Mouse (Mus musculus): ENCODE data around the gene Csnk1e. TPM values are rescaled to one million over a fixed set of nuclear protein-coding genes. Genes with fewer than 3 reads are reported as not detected.
A peak's percentile ranks its signal among the peaks of the same experiment; 100 is the strongest.

Csnk1e gene
- polyA plus RNA-seq, 1 experiment = 195 TPM

- DNase-seq (ENCODE audit: extremely low spot score in 1 of 2, low spot score in 1 of 2) = no peak
Observed at GRCm38 (mm10) chr15:79400134-79400974, 55.0 kb downstream of the Csnk1e start.

GRCm38 (mm10) chr15:79399231-79400052 lies 55.9 kb downstream of the Csnk1e start:
- no peak for DNase-seq (ENCODE audit: extremely low spot score in 1 of 2, low spot score in 1 of 2)

- DNase-seq (ENCODE audit: extremely low spot score in 1 of 2, low spot score in 1 of 2) = no peak
Observed at GRCm38 (mm10) chr15:79396736-79397135, 58.6 kb downstream of the Csnk1e start.

- DNase-seq (ENCODE audit: extremely low spot score in 1 of 2, low spot score in 1 of 2) = no peak
Observed at GRCm38 (mm10) chr15:79395281-79395680, 60.1 kb downstream of the Csnk1e start.

GRCm38 (mm10) chr15:79394842-79395241 lies 60.5 kb downstream of the Csnk1e start:
- DNase-seq (ENCODE audit: extremely low spot score in 1 of 2, low spot score in 1 of 2) = no peak

GRCm38 (mm10) chr15:79393101-79393500 lies 62.3 kb downstream of the Csnk1e start:
- DNase-seq (ENCODE audit: extremely low spot score in 1 of 2, low spot score in 1 of 2) = no peak

GRCm38 (mm10) chr15:79392527-79392926 lies 62.8 kb downstream of the Csnk1e start:
- DNase-seq (ENCODE audit: extremely low spot score in 1 of 2, low spot score in 1 of 2) = no peak

GRCm38 (mm10) chr15:79391447-79392093 lies 63.8 kb downstream of the Csnk1e start:
- DNase-seq (ENCODE audit: extremely low spot score in 1 of 2, low spot score in 1 of 2) = peak in 1 of 2 experiments; percentile 62

GRCm38 (mm10) chr15:79390434-79390833 lies 64.9 kb downstream of the Csnk1e start:
- no peak for DNase-seq (ENCODE audit: extremely low spot score in 1 of 2, low spot score in 1 of 2)

GRCm38 (mm10) chr15:79388171-79388570 lies 67.2 kb downstream of the Csnk1e start:
- DNase-seq (ENCODE audit: extremely low spot score in 1 of 2, low spot score in 1 of 2) = no peak

GRCm38 (mm10) chr15:79387611-79388010 lies 67.8 kb downstream of the Csnk1e start:
- DNase-seq (ENCODE audit: extremely low spot score in 1 of 2, low spot score in 1 of 2) = no peak

GRCm38 (mm10) chr15:79387081-79387480 lies 68.3 kb downstream of the Csnk1e start:
- DNase-seq (ENCODE audit: extremely low spot score in 1 of 2, low spot score in 1 of 2) = no peak

- no peak for DNase-seq (ENCODE audit: extremely low spot score in 1 of 2, low spot score in 1 of 2)
Observed at GRCm38 (mm10) chr15:79381644-79382043, 73.7 kb downstream of the Csnk1e start.

GRCm38 (mm10) chr15:79380468-79381444 lies 74.6 kb downstream of the Csnk1e start:
- DNase-seq (ENCODE audit: extremely low spot score in 1 of 2, low spot score in 1 of 2) = peak; percentile 38 to 75

GRCm38 (mm10) chr15:79379658-79380057 lies 75.7 kb downstream of the Csnk1e start:
- no peak for DNase-seq (ENCODE audit: extremely low spot score in 1 of 2, low spot score in 1 of 2)

GRCm38 (mm10) chr15:79378608-79379007 lies 76.8 kb downstream of the Csnk1e start:
- no peak for DNase-seq (ENCODE audit: extremely low spot score in 1 of 2, low spot score in 1 of 2)

GRCm38 (mm10) chr15:79377681-79378080 lies 77.7 kb downstream of the Csnk1e start:
- DNase-seq (ENCODE audit: extremely low spot score in 1 of 2, low spot score in 1 of 2) = peak in 1 of 2 experiments; percentile 42

GRCm38 (mm10) chr15:79374760-79375159 lies 80.6 kb downstream of the Csnk1e start:
- no peak for DNase-seq (ENCODE audit: extremely low spot score in 1 of 2, low spot score in 1 of 2)

GRCm38 (mm10) chr15:79370281-79370843 lies 85.0 kb downstream of the Csnk1e start:
- no peak for DNase-seq (ENCODE audit: extremely low spot score in 1 of 2, low spot score in 1 of 2)
